Mouse (Mus musculus): ENCODE measurements around the gene Sipa1l2.

GRCm38 (mm10) chr8:125474876-125475275 lies 94.7 kb downstream of the Sipa1l2 start:
- TF ChIP-seq CTCF (IDR thresholded peaks at IDR 0.05; ENCODE audit: insufficient read depth, low read depth, low read length) (no peak), POLR2A (IDR thresholded peaks at IDR 0.05; ENCODE audit: insufficient read depth, low read depth, low read length) (no peak)

Data from olfactory bulb, adult 2 months (tissue).